Mouse (Mus musculus) cerebellum, adult 2 months (tissue): ENCODE data around the gene Smu1. TPM values are rescaled to one million over a fixed set of nuclear protein-coding genes. Genes with fewer than 3 reads are reported as not detected.
A peak's percentile ranks its signal among the peaks of the same experiment; 100 is the strongest.

Source experiments
- DNase-seq, 2 experiments: peaks; one replicate each; pipeline ENCODE4 v3.0.0; 2021
- H3K27ac ChIP-seq: fragments of 200-500 bp; 2 replicates; pipeline ENCODE4 v1.5.1; 2012; ENCODE audit warnings: low read length, control low read depth, inconsistent platforms; ENCODE audit not compliant: insufficient read depth
- H3K27me3 ChIP-seq: fragments of 200-500 bp; 2 replicates; pipeline ENCODE4 v1.6.1; 2012; ENCODE audit warnings: inconsistent platforms, mild to moderate bottlenecking, low read length, moderate library complexity; ENCODE audit not compliant: control insufficient read depth, insufficient read depth
- H3K4me1 ChIP-seq: fragments of 200-500 bp; 2 replicates; pipeline ENCODE4 v1.6.1; 2011; ENCODE audit warnings: low read length; ENCODE audit not compliant: control insufficient read depth, insufficient read depth
- H3K4me3 ChIP-seq: fragments of 200-500 bp; replicated peaks from 2 replicates; pipeline ENCODE3; 2011; ENCODE audit warnings: mild to moderate bottlenecking, low read depth, low read length, control low read depth; ENCODE audit not compliant: insufficient read depth
- CTCF ChIP-seq: fragments of 200-500 bp; IDR thresholded peaks from 2 replicates; pipeline ENCODE4 v1.5.1; 2011; ENCODE audit warnings: low read depth, mild to moderate bottlenecking, control low read depth, low read length, moderate library complexity, borderline replicate concordance; ENCODE audit not compliant: insufficient read depth
- POLR2A ChIP-seq: fragments of 200-500 bp; IDR thresholded peaks from 2 replicates; pipeline ENCODE4 v1.6.1; 2011; ENCODE audit warnings: low read length, control low read depth, borderline replicate concordance; ENCODE audit not compliant: insufficient read depth
- WGBS: fragments of 180-500 bp; shearing (Covaris S2); methylation state at CpG from one replicate; pipeline ENCODE4 v1.1.7; 2018; 5-methylcytosine and 5-hydroxymethylcytosine counted together
- polyA plus RNA-seq: library from polyadenylated mRNA; depleted of rRNA; stranded (reverse); fragments of >200 nt; gene quantifications from 2 replicates; pipeline ENCODE4 v1.2.3, GENCODE M21; 2012

Gene Smu1
- polyA plus RNA-seq, 1 experiment = 57.0 TPM

GRCm38 (mm10) chr4:40778656-40779055 lies 20.9 kb upstream of the Smu1 start:
- DNase-seq = no peak
- no peak overlapping the region for H3K4me3 ChIP-seq
- no peak for TF ChIP-seq POLR2A
- 78% methylated on average over 6 of the region's 6 CpGs for WGBS
- no peak overlapping the region for H3K27ac ChIP-seq
- peaks cover 3% of the 10 kb centered on the region; the same call in 1 of the 2 replicates for H3K4me1 ChIP-seq
- no peaks in the 10 kb centered on the region for H3K27me3 ChIP-seq

GRCm38 (mm10) chr4:40777116-40777515 lies 19.4 kb upstream of the Smu1 start:
- peaks cover 3% of the 10 kb centered on the region; the same call in 1 of the 2 replicates for H3K4me1 ChIP-seq
- no peak for TF ChIP-seq CTCF
- 32% methylated on average over 2 of the region's 2 CpGs for WGBS

GRCm38 (mm10) chr4:40776416-40776815 lies 18.7 kb upstream of the Smu1 start:
- WGBS = 76% methylated on average over 4 of the region's 4 CpGs
- no peak overlapping the region for H3K4me3 ChIP-seq
- TF ChIP-seq CTCF (no peak), POLR2A (no peak)
- H3K4me1 ChIP-seq = peaks cover 3% of the 10 kb centered on the region; the same call in 1 of the 2 replicates
- H3K27ac ChIP-seq = no peak overlapping the region
- no peak for DNase-seq
- no peaks in the 10 kb centered on the region for H3K27me3 ChIP-seq

More at GRCm38 (mm10) chr4:40777116-40777515, 19.4 kb upstream of the Smu1 start:
- Histone ChIP-seq H3K4me3 (no peak overlapping the region), H3K27me3 (no peaks in the 10 kb centered on the region), H3K27ac (no peak overlapping the region)
- no peak for DNase-seq

- Histone ChIP-seq H3K4me1 (peaks cover 3% of the 10 kb centered on the region; the same call in 1 of the 2 replicates), H3K27me3 (no peaks in the 10 kb centered on the region), H3K27ac (no peak overlapping the region), H3K4me3 (no peak overlapping the region)
- DNase-seq = peak; percentile 53 to 60
- WGBS = 18% methylated on average over 12 of the region's 12 CpGs
- TF ChIP-seq CTCF (peak; percentile 87), POLR2A (no peak)
Measured at GRCm38 (mm10) chr4:40774279-40775259, 16.8 kb upstream of the Smu1 start.

- no peaks in the 10 kb centered on the region for H3K4me1 ChIP-seq
- no peak overlapping the region for H3K4me3 ChIP-seq
- no peak for TF ChIP-seq CTCF
- TF ChIP-seq POLR2A = no peak
- no peaks in the 10 kb centered on the region for H3K27me3 ChIP-seq
- WGBS = 44% methylated on average over 5 of the region's 5 CpGs
- no peak overlapping the region for H3K27ac ChIP-seq
- DNase-seq = no peak
Measured at GRCm38 (mm10) chr4:40759876-40760275, 2.2 kb upstream of the Smu1 start.

GRCm38 (mm10) chr4:40757157-40757779 lies 455 bp downstream of the Smu1 start:
- H3K4me1 ChIP-seq = no peaks in the 10 kb centered on the region
- peak overlapping the region; percentile 93 for H3K4me3 ChIP-seq
- peak overlapping the region; percentile 6; the same call in 1 of the 2 replicates for H3K27ac ChIP-seq
- peak in 1 of 2 experiments; percentile 7 for DNase-seq
- under 1% methylated on average over 39 of the region's 39 CpGs for WGBS
- H3K27me3 ChIP-seq = no peaks in the 10 kb centered on the region
- no peak for TF ChIP-seq CTCF
- no peak for TF ChIP-seq POLR2A

- Histone ChIP-seq H3K27me3 (no peaks in the 10 kb centered on the region), H3K4me1 (no peaks in the 10 kb centered on the region), H3K4me3 (no peak overlapping the region), H3K27ac (no peak overlapping the region)
- WGBS = 41% methylated on average over 1 of the region's 1 CpGs
- no peak for TF ChIP-seq POLR2A
- DNase-seq = no peak
Measured at GRCm38 (mm10) chr4:40735351-40735750, 22.4 kb downstream of the Smu1 start.

GRCm38 (mm10) chr4:40731262-40731661 lies 26.5 kb downstream of the Smu1 start:
- Histone ChIP-seq H3K27me3 (no peaks in the 10 kb centered on the region), H3K4me3 (no peak overlapping the region), H3K27ac (no peak overlapping the region), H3K4me1 (no peaks in the 10 kb centered on the region)
- TF ChIP-seq CTCF (no peak), POLR2A (no peak)
- DNase-seq = no peak
